Mouse (Mus musculus) CH12.LX (cell line): Measurements from ENCODE around the gene Chst15. TPM values are rescaled to one million over a fixed set of nuclear protein-coding genes. Genes with fewer than 3 reads are reported as not detected.

ENCODE experiments used
- DNase-seq: peaks from one replicate; pipeline ENCODE4 v3.0.0-alpha.2; 2013; ENCODE audit errors: extremely low read depth
- H3K27ac ChIP-seq: 2 replicates; pipeline ENCODE4 v1.5.1; 2012; ENCODE audit warnings: low read depth, mild to moderate bottlenecking, control low read depth, moderate library complexity; ENCODE audit not compliant: insufficient read depth
- H3K27me3 ChIP-seq: replicated peaks from 2 replicates; pipeline ENCODE3; 2012; ENCODE audit warnings: inconsistent platforms
- H3K36me3 ChIP-seq, 2 experiments: replicated peaks in 1 of 2; 2 replicates each; pipeline versions ENCODE3 to v1.6.1; 2012; ENCODE audit warnings: inconsistent platforms in 1 of 2, low read length in 1 of 2, mild to moderate bottlenecking in 1 of 2, mixed read lengths in 1 of 2, moderate library complexity in 1 of 2; ENCODE audit not compliant: control insufficient read depth in 1 of 2, insufficient read depth in 1 of 2
- H3K4me1 ChIP-seq, 2 experiments: 2 replicates each; pipeline ENCODE4 v1.6.1; 2012; ENCODE audit warnings: inconsistent platforms in 1 of 2, moderate library complexity in 1 of 2; ENCODE audit not compliant: insufficient read depth in 2 of 2, control insufficient read depth in 1 of 2
- H3K4me2 ChIP-seq: 2 replicates; pipeline ENCODE4 v1.6.1; 2012; ENCODE audit warnings: low read depth, mild to moderate bottlenecking, control low read depth; ENCODE audit not compliant: poor library complexity, insufficient read depth, severe bottlenecking
- H3K4me3 ChIP-seq, 3 experiments: fragments of 150-350 bp in 1 of 3; sonication (generic) in 1 of 3; replicated peaks in 1 of 3; 2 replicates each; pipeline versions ENCODE3 to v1.5.1; 2011 to 2012; ENCODE audit warnings: low read depth in 2 of 3, low read length in 2 of 3, mild to moderate bottlenecking in 2 of 3, moderate library complexity in 2 of 3, control low read depth in 1 of 3, improper control_type of control experiment in 1 of 3, inconsistent platforms in 1 of 3, mixed read lengths in 1 of 3; ENCODE audit not compliant: poor library complexity in 1 of 3
- H3K79me2 ChIP-seq: replicated peaks from 2 replicates; pipeline ENCODE4 v1.6.1; 2012; ENCODE audit warnings: mild to moderate bottlenecking, moderate library complexity; ENCODE audit not compliant: control insufficient read depth, poor library complexity, insufficient read depth, severe bottlenecking; ENCODE audit errors: extremely low read depth
- H3K9ac ChIP-seq: 2 replicates; pipeline ENCODE4 v1.6.1; 2012; ENCODE audit warnings: low read depth, mild to moderate bottlenecking, control low read depth, moderate library complexity; ENCODE audit not compliant: insufficient read depth
- H3K9me3 ChIP-seq: replicated peaks from 2 replicates; pipeline ENCODE3; 2012; ENCODE audit warnings: low read length, inconsistent platforms, mixed read lengths
- BHLHE40 ChIP-seq: IDR thresholded peaks from 2 replicates; pipeline ENCODE4 v1.6.1; 2011; ENCODE audit warnings: mild to moderate bottlenecking, low read depth, low read length, improper control_type of control experiment
- CHD1 ChIP-seq: IDR thresholded peaks from 2 replicates; pipeline ENCODE4 v1.6.1; 2012; ENCODE audit warnings: low read depth, low read length, improper control_type of control experiment, inconsistent platforms
- CHD2 ChIP-seq: IDR thresholded peaks from 2 replicates; pipeline ENCODE4 v1.6.1; 2011; ENCODE audit warnings: low read length, improper control_type of control experiment
- CTCF ChIP-seq, 2 experiments: IDR thresholded peaks in 1 of 2; conservative IDR thresholded peaks in 1 of 2; 2 replicates each; pipeline ENCODE4 v1.5.1; 2011 to 2012; ENCODE audit warnings: low read depth in 2 of 2, low read length in 2 of 2, improper control_type of control experiment in 1 of 2, inconsistent platforms in 1 of 2, mild to moderate bottlenecking in 1 of 2, moderate library complexity in 1 of 2
- E2F4 ChIP-seq: IDR thresholded peaks from 2 replicates; pipeline ENCODE4 v1.6.1; 2011; ENCODE audit warnings: low read depth, low read length, improper control_type of control experiment; ENCODE audit not compliant: insufficient replicate concordance
- ELF1 ChIP-seq: IDR thresholded peaks from 2 replicates; pipeline ENCODE4 v1.6.1; 2014; ENCODE audit warnings: low read depth, mild to moderate bottlenecking, inconsistent platforms, low read length, improper control_type of control experiment
- EP300 ChIP-seq: IDR thresholded peaks from 2 replicates; pipeline ENCODE4 v1.6.1; 2011; ENCODE audit warnings: low read length, improper control_type of control experiment
- ETS1 ChIP-seq: conservative IDR thresholded peaks from 2 replicates; pipeline ENCODE4 v1.6.1; 2012; ENCODE audit warnings: low read depth, mild to moderate bottlenecking, inconsistent platforms, low read length, improper control_type of control experiment, moderate library complexity
- GABPA ChIP-seq: IDR thresholded peaks from 2 replicates; pipeline ENCODE4 v1.6.1; 2012; ENCODE audit warnings: low read depth, low read length, improper control_type of control experiment, inconsistent platforms; ENCODE audit not compliant: insufficient replicate concordance
- HCFC1 ChIP-seq: IDR thresholded peaks from 2 replicates; pipeline ENCODE4 v1.6.1; 2012; ENCODE audit warnings: low read depth, mild to moderate bottlenecking, inconsistent platforms, low read length, improper control_type of control experiment
- IRF4 ChIP-seq: IDR thresholded peaks from 2 replicates; pipeline ENCODE4 v1.6.1; 2014; ENCODE audit warnings: low read depth, mild to moderate bottlenecking, inconsistent platforms, low read length, improper control_type of control experiment
- JUN ChIP-seq: IDR thresholded peaks from 2 replicates; pipeline ENCODE4 v1.6.1; 2011; ENCODE audit warnings: low read depth, mild to moderate bottlenecking, low read length, improper control_type of control experiment, moderate library complexity; ENCODE audit not compliant: insufficient read depth
- JUND ChIP-seq: conservative IDR thresholded peaks from 2 replicates; pipeline ENCODE4 v1.6.1; 2011; ENCODE audit warnings: low read depth, low read length, improper control_type of control experiment
- KAT2A ChIP-seq: IDR thresholded peaks from 2 replicates; pipeline ENCODE4 v1.6.1; 2012; ENCODE audit warnings: low read length, improper control_type of control experiment, inconsistent platforms; ENCODE audit not compliant: insufficient replicate concordance
- MAFK ChIP-seq: IDR thresholded peaks from 2 replicates; pipeline ENCODE4 v1.6.1; 2011; ENCODE audit warnings: low read length, improper control_type of control experiment; ENCODE audit not compliant: insufficient replicate concordance
- MAX ChIP-seq: IDR thresholded peaks from 2 replicates; pipeline ENCODE4 v1.6.1; 2011; ENCODE audit warnings: low read length, improper control_type of control experiment
- MAZ ChIP-seq: IDR thresholded peaks from 2 replicates; pipeline ENCODE4 v1.6.1; 2012; ENCODE audit warnings: low read depth, mild to moderate bottlenecking, inconsistent platforms, low read length, improper control_type of control experiment, moderate library complexity
- MEF2A ChIP-seq: IDR thresholded peaks from 2 replicates; pipeline ENCODE4 v1.6.1; 2014; ENCODE audit warnings: low read depth, mild to moderate bottlenecking, inconsistent platforms, low read length, improper control_type of control experiment, borderline replicate concordance
- MXI1 ChIP-seq: IDR thresholded peaks from 2 replicates; pipeline ENCODE4 v1.6.1; 2011; ENCODE audit warnings: mild to moderate bottlenecking, low read depth, low read length, improper control_type of control experiment
- MYC ChIP-seq: IDR thresholded peaks from 2 replicates; pipeline ENCODE4 v1.6.1; 2011; ENCODE audit warnings: low read depth, mild to moderate bottlenecking, improper control_type of control experiment, low read length
- NELFE ChIP-seq: IDR thresholded peaks from 2 replicates; pipeline ENCODE4 v1.6.1; 2011; ENCODE audit warnings: low read depth, low read length, improper control_type of control experiment
- NRF1 ChIP-seq: IDR thresholded peaks from 2 replicates; pipeline ENCODE4 v1.6.1; 2014; ENCODE audit warnings: low read depth, mild to moderate bottlenecking, inconsistent platforms, low read length, improper control_type of control experiment, moderate library complexity
- PAX5 ChIP-seq: IDR thresholded peaks from 2 replicates; pipeline ENCODE4 v1.6.1; 2012; ENCODE audit warnings: low read length, inconsistent platforms, mixed read lengths
- POLR2A ChIP-seq: IDR thresholded peaks from 2 replicates; pipeline ENCODE4 v1.6.1; 2011; ENCODE audit warnings: low read depth, mild to moderate bottlenecking, improper control_type of control experiment, low read length
- POLR2AphosphoS2 ChIP-seq: IDR thresholded peaks from 2 replicates; pipeline ENCODE4 v1.6.1; 2011; ENCODE audit warnings: low read depth, low read length, improper control_type of control experiment
- RAD21 ChIP-seq: IDR thresholded peaks from 2 replicates; pipeline ENCODE4 v1.6.1; 2011; ENCODE audit warnings: low read depth, mild to moderate bottlenecking, low read length, improper control_type of control experiment, moderate library complexity
- RCOR1 ChIP-seq: conservative IDR thresholded peaks from 2 replicates; pipeline ENCODE4 v1.6.1; 2012; ENCODE audit warnings: low read depth, mild to moderate bottlenecking, inconsistent platforms, low read length, improper control_type of control experiment
- SIN3A ChIP-seq: IDR thresholded peaks from 2 replicates; pipeline ENCODE4 v1.6.1; 2012; ENCODE audit warnings: low read length, improper control_type of control experiment, inconsistent platforms
- SMC3 ChIP-seq: IDR thresholded peaks from 2 replicates; pipeline ENCODE4 v1.6.1; 2011; ENCODE audit warnings: low read depth, low read length, improper control_type of control experiment
- TBP ChIP-seq: conservative IDR thresholded peaks from 2 replicates; pipeline ENCODE4 v1.6.1; 2011; ENCODE audit warnings: low read depth, low read length, improper control_type of control experiment
- TCF12 ChIP-seq: IDR thresholded peaks from 2 replicates; pipeline ENCODE4 v1.6.1; 2014; ENCODE audit warnings: low read depth, mild to moderate bottlenecking, inconsistent platforms, low read length, improper control_type of control experiment
- UBTF ChIP-seq: IDR thresholded peaks from 2 replicates; pipeline ENCODE4 v1.6.1; 2012; ENCODE audit warnings: low read depth, mild to moderate bottlenecking, inconsistent platforms, low read length, improper control_type of control experiment, moderate library complexity
- USF1 ChIP-seq: IDR thresholded peaks from 2 replicates; pipeline ENCODE4 v1.6.1; 2014; ENCODE audit warnings: low read depth, mild to moderate bottlenecking, inconsistent platforms, low read length, improper control_type of control experiment
- USF2 ChIP-seq: conservative IDR thresholded peaks from 2 replicates; pipeline ENCODE4 v1.6.1; 2011; ENCODE audit warnings: low read depth, low read length, improper control_type of control experiment
- ZC3H11A ChIP-seq: IDR thresholded peaks from 2 replicates; pipeline ENCODE4 v1.6.1; 2012; ENCODE audit warnings: low read depth, mild to moderate bottlenecking, inconsistent platforms, low read length, improper control_type of control experiment
- ZKSCAN1 ChIP-seq: IDR thresholded peaks from 2 replicates; pipeline ENCODE4 v1.6.1; 2012; ENCODE audit warnings: low read depth, inconsistent platforms, low read length, improper control_type of control experiment, borderline replicate concordance
- ZMIZ1 ChIP-seq: IDR thresholded peaks from 2 replicates; pipeline ENCODE4 v1.6.1; 2012; ENCODE audit warnings: low read depth, mild to moderate bottlenecking, inconsistent platforms, low read length, improper control_type of control experiment
- ZNF384 ChIP-seq: IDR thresholded peaks from 2 replicates; pipeline ENCODE4 v1.6.1; 2012; ENCODE audit warnings: low read depth, low read length, improper control_type of control experiment, inconsistent platforms
- dilution Hi-C: fragments of 300-500 bp; cut with MboI; formaldehyde crosslinking; loops from 2 replicates; pipeline ENCODE4 v1.14.3; 2020; ENCODE audit warnings: low sequenced_read_pairs; ENCODE audit not compliant: extremely low pct_unique_long_range_greater_than_20kb, extremely low pct_ligation_motif_present
- in situ Hi-C: fragments of 300-500 bp; cut with MboI; formaldehyde crosslinking; loops from 3 replicates; pipeline ENCODE4 v1.14.3; 2019; ENCODE audit warnings: low sequenced_read_pairs, low pct_ligation_motif_present, low pct_unique_long_range_greater_than_20kb, mixed read lengths
- polyA plus RNA-seq: library from polyadenylated mRNA; unstranded; fragments of >175 nt; gene quantifications from 2 replicates; pipeline ENCODE4 v1.2.1, GENCODE M21; 2012; ENCODE audit warnings: low read depth; ENCODE audit not compliant: insufficient read length
- total RNA-seq, 2 experiments: library from RNA; depleted of rRNA; stranded (reverse); fragments of 300-350 nt in 1 of 2; fragments of >200 nt in 1 of 2; gene quantifications; 2 replicates each; pipeline ENCODE4 v1.2.3; 2012 to 2014

The Chst15 gene
- total and polyA plus RNA-seq, 3 experiments: 0.42 to 0.81 (median 0.57) TPM

GRCm38 (mm10) chr7:132306671-132307412 is 10.2 kb downstream of the Chst15 start:
- H3K4me1 ChIP-seq: peaks cover 28 to 57% of the 10 kb centered on the region in 2 experiments
- dilution Hi-C loops (no loop called here), in situ Hi-C loops (no loop called here)
- peak; percentile 82 for DNase-seq
- no peak overlapping the region for H3K27ac ChIP-seq
- peaks cover 31% of the 10 kb centered on the region for H3K27me3 ChIP-seq
- H3K36me3 ChIP-seq: no peaks in the 10 kb centered on the region
- H3K79me2 ChIP-seq: no peaks in the 10 kb centered on the region
- H3K4me2 ChIP-seq: no peak overlapping the region
- no peaks in the 10 kb centered on the region for H3K9me3 ChIP-seq
- no peak overlapping the region for H3K4me3 ChIP-seq
- no peak overlapping the region for H3K9ac ChIP-seq
- no peak for TF ChIP-seq CTCF (conservative IDR thresholded peaks at IDR 0.05 in 1 of 2, IDR thresholded peaks at IDR 0.05 in 1 of 2; ENCODE audit: low read depth in 2 of 2, low read length in 2 of 2)
- TF ChIP-seq POLR2AphosphoS2: no peak
- no peak for TF ChIP-seq RAD21
- peak; percentile 56 for TF ChIP-seq MEF2A
- 0 out of 2 replicates have a peak, but pooled peaks have one; percentile 19 for TF ChIP-seq MYC
- no peak for TF ChIP-seq GABPA
- TF ChIP-seq JUN: peak; percentile 84
- no peak for TF ChIP-seq USF1
- peak; percentile 93 for TF ChIP-seq JUND
- TF ChIP-seq RCOR1: peak; percentile 87; the same call in 1 of the 2 replicates
- TF ChIP-seq MAX: no peak
- peak; percentile 80 for TF ChIP-seq BHLHE40
- TF ChIP-seq TBP: 0 out of 2 replicates have a peak, but pooled peaks have one; percentile 22
- TF ChIP-seq ELF1: no peak
- TF ChIP-seq ZKSCAN1: no peak
- TF ChIP-seq ZNF384: peak; percentile 98
- 0 out of 2 replicates have a peak, but pooled peaks have one; percentile 57 for TF ChIP-seq TCF12
- peak; percentile 79; the same call in 1 of the 2 replicates for TF ChIP-seq CHD2
- TF ChIP-seq USF2: no peak
- no peak for TF ChIP-seq POLR2A
- TF ChIP-seq CHD1: no peak
- no peak for TF ChIP-seq KAT2A
- peak; percentile 99 for TF ChIP-seq IRF4
- TF ChIP-seq PAX5: no peak
- no peak for TF ChIP-seq E2F4
- TF ChIP-seq UBTF: no peak
- TF ChIP-seq SIN3A: peak; percentile 69; the same call in 1 of the 2 replicates
- TF ChIP-seq ETS1: peak; percentile 65
- TF ChIP-seq NELFE: no peak
- no peak for TF ChIP-seq MXI1
- peak; percentile 52; the same call in 1 of the 2 replicates for TF ChIP-seq MAZ
- TF ChIP-seq ZC3H11A: no peak
- peak; percentile 58; the same call in 1 of the 2 replicates for TF ChIP-seq MAFK
- TF ChIP-seq SMC3: no peak
- no peak for TF ChIP-seq NRF1
- TF ChIP-seq HCFC1: peak; percentile 32; the same call in 1 of the 2 replicates
- peak; percentile 94 for TF ChIP-seq EP300
- TF ChIP-seq ZMIZ1: no peak
